Mouse (Mus musculus) hindlimb bud, embryonic 11.5 days (tissue): Measurements from ENCODE around the gene Ywhae.

Experiments
- DNase-seq: peaks from one replicate; pipeline ENCODE4 v3.0.0-alpha.2; 2012; ENCODE audit warnings: low read depth, low spot score; ENCODE audit errors: extremely low spot score

The Ywhae gene

GRCm38 (mm10) chr11:75793351-75793750 lies 60.7 kb downstream of the Ywhae start:
- no peak for DNase-seq

DNA sequence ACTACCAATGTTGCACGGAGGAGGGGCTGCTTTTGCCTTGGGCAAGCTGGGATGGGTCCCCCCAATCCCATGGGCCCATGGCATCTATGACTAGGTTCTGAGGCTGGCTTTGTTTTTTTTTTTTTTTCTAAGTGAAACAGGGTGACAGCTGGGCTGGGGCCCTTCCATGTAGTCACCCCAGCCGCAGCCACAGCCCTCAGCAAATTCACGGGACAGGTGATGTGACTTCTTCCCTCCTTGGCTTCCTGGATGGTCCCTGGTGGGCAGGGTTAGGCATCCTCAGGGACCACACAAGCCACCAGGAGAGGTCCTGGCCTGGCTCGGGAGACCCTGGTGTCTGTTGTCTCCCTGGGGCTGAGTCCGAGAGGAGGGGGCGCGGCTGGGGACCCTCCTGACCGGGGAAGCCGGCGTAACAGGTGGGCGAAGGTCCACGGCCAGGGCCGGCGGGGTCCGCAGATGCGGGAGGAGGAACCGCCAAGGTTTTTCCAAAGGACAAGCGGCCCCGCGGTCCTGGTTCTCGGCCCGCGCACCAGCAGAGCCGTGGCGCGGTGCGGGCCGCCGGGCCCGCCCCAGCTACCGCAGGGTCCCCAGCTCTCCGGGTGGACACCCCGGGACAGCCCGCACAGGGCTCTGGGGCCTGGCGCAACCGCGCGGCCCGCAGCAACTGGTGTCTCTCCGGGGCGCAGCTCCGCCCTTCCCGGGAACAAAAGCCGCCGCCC lies 62.1 kb downstream of the Ywhae start:
- DNase-seq: no peak

- DNase-seq: no peak
Observed at GRCm38 (mm10) chr11:75795321-75795636, 62.6 kb downstream of the Ywhae start.

DNA sequence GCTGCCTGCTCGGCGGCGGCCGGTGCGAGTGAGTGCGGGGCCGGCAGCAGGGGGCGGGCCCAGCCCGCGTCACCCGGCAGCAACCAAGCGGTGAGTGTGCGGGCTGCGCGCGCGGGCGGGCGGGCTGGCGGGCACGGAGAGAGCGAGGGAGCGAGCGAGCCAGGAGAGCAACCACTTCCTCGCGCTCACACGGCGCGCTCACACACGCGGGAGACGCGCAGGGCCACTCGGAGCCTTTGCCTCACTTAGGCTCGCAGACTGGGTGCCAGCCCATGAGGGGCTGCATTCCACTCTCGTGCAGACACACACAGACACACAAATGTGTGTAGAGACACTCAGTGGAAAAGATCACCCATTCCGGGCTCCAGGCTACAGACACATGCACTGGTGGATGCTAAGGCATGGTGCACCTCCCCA lies 63.4 kb downstream of the Ywhae start, which contains the start of gene Doc2b:
Doc2b (minus strand) TSS at position 21 of the 417 bp plus-strand sequence.
- DNase-seq: no peak

GRCm38 (mm10) chr11:75796536-75797246 lies 64.0 kb downstream of the Ywhae start:
- no peak for DNase-seq

GRCm38 (mm10) chr11:75801369-75801768 lies 68.7 kb downstream of the Ywhae start:
- DNase-seq: no peak

DNA sequence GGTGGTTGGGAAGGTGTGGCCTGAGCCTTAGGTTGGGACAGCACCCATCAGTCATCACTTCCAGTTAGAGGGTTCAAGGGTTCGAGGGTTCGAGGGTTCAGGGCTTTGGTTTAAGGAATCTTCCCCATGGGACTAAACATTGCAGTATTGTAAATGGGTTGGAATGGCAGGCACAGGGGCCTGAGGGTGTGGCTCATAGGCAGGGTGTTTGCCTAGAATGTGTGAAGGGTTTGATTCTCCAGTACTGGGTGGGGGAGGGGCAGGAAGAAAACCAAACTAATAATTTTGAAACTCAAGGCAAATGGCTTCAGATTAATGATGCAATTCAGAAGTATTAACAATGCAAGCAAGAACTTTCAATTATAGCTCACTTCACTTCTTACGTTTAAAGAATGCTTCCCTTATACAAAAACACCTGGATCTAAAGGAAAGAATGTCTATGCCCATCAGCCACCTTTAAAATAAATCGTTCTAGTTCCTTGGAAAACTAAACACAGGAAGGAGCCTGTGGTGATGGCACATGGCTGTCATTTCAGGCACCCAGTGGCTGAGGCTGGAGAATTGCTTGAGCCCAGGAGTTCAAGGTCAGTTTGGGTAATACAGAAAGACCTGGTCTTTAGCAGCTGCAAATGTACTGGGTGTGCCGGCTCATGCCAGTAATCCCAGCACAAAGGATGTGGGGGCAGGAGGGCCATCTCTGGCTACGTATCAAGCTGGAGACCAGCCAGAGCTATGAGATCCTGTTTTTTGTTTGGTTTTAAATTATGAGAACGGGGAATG lies 69.3 kb downstream of the Ywhae start:
- DNase-seq: no peak

DNA sequence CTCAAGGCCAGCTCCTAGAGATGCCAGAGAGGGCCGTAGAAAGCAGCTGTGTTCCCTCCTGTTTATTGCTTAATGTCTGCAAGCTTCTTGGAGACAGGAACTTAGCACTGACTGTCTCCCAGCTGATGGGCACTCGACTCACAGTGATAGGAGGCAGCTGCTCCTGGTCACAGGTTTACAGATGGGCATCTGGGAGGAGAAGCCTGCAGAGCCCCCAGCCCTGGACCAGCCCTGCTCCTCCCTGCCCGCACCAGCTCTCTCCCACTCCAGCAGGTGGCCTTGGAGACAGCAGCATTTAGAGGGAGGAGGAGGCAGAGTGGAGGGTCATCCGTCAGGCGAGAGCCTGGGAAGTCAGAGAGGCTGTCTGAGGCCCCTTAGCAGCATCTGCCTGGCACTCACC lies 74.8 kb downstream of the Ywhae start:
- no peak for DNase-seq

- no peak for DNase-seq
Observed at GRCm38 (mm10) chr11:75810526-75810925, 77.9 kb downstream of the Ywhae start.

- no peak for DNase-seq
Observed at GRCm38 (mm10) chr11:75811900-75812299, 79.2 kb downstream of the Ywhae start.

- DNase-seq: no peak
Observed at GRCm38 (mm10) chr11:75813085-75813484, 80.4 kb downstream of the Ywhae start.
